Mouse (Mus musculus): Measurements from ENCODE around the gene Slc45a1. TPM values are rescaled to one million over a fixed set of nuclear protein-coding genes. Genes with fewer than 3 reads are reported as not detected.
A peak's percentile ranks its signal among the peaks of the same experiment; 100 is the strongest.

Gene Slc45a1
- 0.06 TPM in 1 of 2 replicates, not detected in the other for polyA plus RNA-seq (2015; fragmentation: Nextera tagmentation; extraction: Ambion mirVana)

GRCm38 (mm10) chr4:150651390-150652277 lies at the start of gene Slc45a1:
TSS of gene Slc45a1 (minus strand) at chr4:150652174.
- peak within 1 kb of the TSS; percentile 14; the same call in 1 of the 2 replicates for H3K4me3 ChIP-seq
- 6% methylated on average over 41 of the region's 41 CpGs for WGBS
- H3K9ac ChIP-seq = no peak within 1 kb of the TSS
- no peak within 1 kb of the TSS for H3K27ac ChIP-seq
- H3K36me3 ChIP-seq = no peaks in the 10 kb centered on the region
- peaks cover 27% of the 10 kb centered on the region for H3K27me3 ChIP-seq
- H3K4me2 ChIP-seq = peak within 1 kb of the TSS; percentile 40
- H3K9me3 ChIP-seq = no peaks in the 10 kb centered on the region
- no peak for ATAC-seq (ENCODE audit: borderline replicate concordance, extremely low read depth, low FRiP score, low TSS enrichment)
- H3K4me1 ChIP-seq = peaks cover 5% of the 10 kb centered on the region

DNA sequence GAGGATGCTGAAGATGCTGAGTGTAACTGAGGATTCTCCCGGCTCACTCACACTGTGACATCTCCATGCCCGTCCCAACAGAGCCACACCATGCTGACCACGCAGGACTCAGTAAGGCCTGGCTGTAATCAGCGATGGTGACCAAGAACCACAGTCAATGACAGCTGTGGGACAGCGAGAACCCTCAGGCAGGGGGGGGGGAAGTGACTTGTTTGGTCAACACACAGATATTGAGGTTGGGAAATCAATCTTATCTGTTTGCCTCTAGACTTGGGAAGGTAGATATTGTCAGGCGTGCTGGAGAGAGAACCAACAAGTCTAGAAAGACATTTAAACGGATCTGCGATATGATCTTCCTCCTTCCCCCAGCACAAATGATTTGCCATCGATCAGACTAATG lies 48.9 kb upstream of the Slc45a1 start:
- no peak for ATAC-seq (ENCODE audit: borderline replicate concordance, extremely low read depth, low FRiP score, low TSS enrichment)
- Histone ChIP-seq H3K27me3 (no peaks in the 10 kb centered on the region), H3K4me2 (no peak overlapping the region), H3K36me3 (no peaks in the 10 kb centered on the region), H3K9ac (no peak overlapping the region), H3K4me3 (no peak overlapping the region), H3K4me1 (peaks cover 5% of the 10 kb centered on the region; the same call in 1 of the 2 replicates), H3K9me3 (no peaks in the 10 kb centered on the region), H3K27ac (no peak overlapping the region)
- 90% methylated on average over 9 of the region's 9 CpGs for WGBS

GRCm38 (mm10) chr4:150694434-150695108 lies 42.6 kb upstream of the Slc45a1 start:
- no peak overlapping the region for H3K4me2 ChIP-seq
- no peaks in the 10 kb centered on the region for H3K36me3 ChIP-seq
- H3K4me1 ChIP-seq = peaks cover 4% of the 10 kb centered on the region; the same call in 1 of the 2 replicates
- no peak overlapping the region for H3K4me3 ChIP-seq
- H3K27me3 ChIP-seq = no peaks in the 10 kb centered on the region
- no peak overlapping the region for H3K27ac ChIP-seq
- no peak for ATAC-seq (ENCODE audit: borderline replicate concordance, extremely low read depth, low FRiP score, low TSS enrichment)
- no peak overlapping the region for H3K9ac ChIP-seq
- no peaks in the 10 kb centered on the region for H3K9me3 ChIP-seq
- 46% methylated on average over 10 of the region's 10 CpGs for WGBS

- WGBS = 69% methylated on average over 10 of the region's 10 CpGs
- Histone ChIP-seq H3K27ac (no peak overlapping the region), H3K9me3 (no peaks in the 10 kb centered on the region), H3K4me2 (no peak overlapping the region), H3K4me1 (peaks cover 4% of the 10 kb centered on the region; the same call in 1 of the 2 replicates), H3K36me3 (no peaks in the 10 kb centered on the region), H3K4me3 (no peak overlapping the region), H3K27me3 (no peaks in the 10 kb centered on the region), H3K9ac (no peak overlapping the region)
- ATAC-seq (ENCODE audit: borderline replicate concordance, extremely low read depth, low FRiP score, low TSS enrichment) = no peak
Measured at GRCm38 (mm10) chr4:150692861-150693403, 41.0 kb upstream of the Slc45a1 start.

DNA sequence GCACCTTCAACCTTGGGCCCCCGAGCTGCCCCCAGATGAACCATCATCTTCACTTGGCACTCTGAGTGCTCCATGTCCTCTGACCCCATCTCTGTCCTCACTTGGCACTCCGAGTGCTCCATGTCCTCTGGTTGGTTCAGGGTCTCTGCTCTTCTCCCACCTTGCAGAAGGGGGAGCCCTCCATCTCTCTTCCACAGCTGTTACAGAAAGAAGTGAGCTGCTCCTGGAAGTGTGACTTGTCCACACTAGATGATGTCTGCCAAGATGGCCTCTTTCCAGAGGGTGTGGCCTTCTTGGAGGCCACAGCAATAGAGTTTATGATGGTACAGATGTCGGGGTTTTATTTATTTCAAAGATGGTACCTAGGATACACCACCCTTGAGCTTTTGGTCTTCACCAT lies 38.8 kb upstream of the Slc45a1 start:
- H3K4me3 ChIP-seq = no peak overlapping the region
- no peaks in the 10 kb centered on the region for H3K9me3 ChIP-seq
- WGBS = 66% methylated on average over 3 of the region's 3 CpGs
- H3K9ac ChIP-seq = no peak overlapping the region
- H3K4me1 ChIP-seq = peaks cover 7% of the 10 kb centered on the region
- H3K27me3 ChIP-seq = no peaks in the 10 kb centered on the region
- no peak overlapping the region for H3K4me2 ChIP-seq
- no peaks in the 10 kb centered on the region for H3K36me3 ChIP-seq
- no peak for ATAC-seq (ENCODE audit: borderline replicate concordance, extremely low read depth, low FRiP score, low TSS enrichment)
- H3K27ac ChIP-seq = no peak overlapping the region

DNA sequence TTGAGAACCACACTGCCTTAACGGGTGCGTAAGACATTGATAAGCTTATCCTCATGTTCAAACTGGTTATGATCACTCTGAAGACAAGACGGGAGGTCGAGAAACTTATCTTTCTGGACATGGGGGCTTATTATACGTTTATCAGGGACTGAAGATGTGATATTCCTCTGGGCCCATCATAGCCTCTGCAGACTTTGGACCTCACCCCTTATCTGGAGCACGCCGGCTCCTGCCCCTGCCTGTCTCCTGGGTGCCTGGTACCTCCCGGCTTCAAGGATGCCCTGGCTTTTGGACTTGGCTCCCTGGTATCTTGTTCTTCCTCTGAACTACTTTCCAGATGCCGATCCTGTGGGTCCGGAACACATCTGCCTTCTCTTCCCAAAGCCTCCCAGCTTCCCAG lies 37.6 kb upstream of the Slc45a1 start:
- Histone ChIP-seq H3K4me2 (no peak overlapping the region), H3K4me1 (peaks cover 12% of the 10 kb centered on the region), H3K27ac (no peak overlapping the region), H3K9ac (no peak overlapping the region), H3K9me3 (no peaks in the 10 kb centered on the region), H3K4me3 (no peak overlapping the region), H3K27me3 (no peaks in the 10 kb centered on the region), H3K36me3 (no peaks in the 10 kb centered on the region)
- WGBS = 86% methylated on average over 10 of the region's 10 CpGs
- no peak for ATAC-seq (ENCODE audit: borderline replicate concordance, extremely low read depth, low FRiP score, low TSS enrichment)

DNA sequence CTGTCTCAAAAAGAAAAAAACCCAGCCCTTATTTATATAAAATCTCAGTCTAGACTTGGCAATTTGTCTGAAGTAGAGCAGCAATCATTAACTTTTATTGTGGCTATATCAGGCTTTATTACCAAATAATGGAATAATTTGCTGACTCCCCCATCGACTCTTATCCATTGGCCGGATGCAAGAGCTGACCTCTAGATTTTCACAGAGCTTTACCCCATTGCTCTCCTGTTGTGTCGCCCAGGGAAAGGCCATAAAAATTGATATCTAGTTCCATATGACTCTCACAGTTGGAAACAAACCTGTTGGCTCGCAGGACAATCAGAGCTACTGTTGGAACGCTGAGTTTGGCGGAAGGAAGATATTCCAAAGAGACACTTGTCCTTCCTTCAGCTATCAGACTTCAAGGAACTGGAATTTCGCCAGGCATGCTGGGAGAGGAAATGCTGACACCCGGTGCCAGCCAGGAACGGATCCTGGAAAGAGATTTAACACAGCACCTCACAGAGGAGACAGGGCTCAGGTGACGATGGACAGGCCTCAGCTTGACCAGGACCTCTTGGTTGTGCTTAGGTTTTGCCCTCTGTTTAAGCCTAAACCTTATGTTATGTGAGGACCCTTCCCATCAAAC lies 35.3 kb upstream of the Slc45a1 start:
- ATAC-seq (ENCODE audit: borderline replicate concordance, extremely low read depth, low FRiP score, low TSS enrichment) = no peak
- no peaks in the 10 kb centered on the region for H3K9me3 ChIP-seq
- WGBS = 48% methylated on average over 10 of the region's 10 CpGs
- H3K4me2 ChIP-seq = no peak overlapping the region
- H3K27me3 ChIP-seq = no peaks in the 10 kb centered on the region
- no peak overlapping the region for H3K4me3 ChIP-seq
- H3K36me3 ChIP-seq = no peaks in the 10 kb centered on the region
- H3K4me1 ChIP-seq = peaks cover 11% of the 10 kb centered on the region
- no peak overlapping the region for H3K27ac ChIP-seq
- no peak overlapping the region for H3K9ac ChIP-seq

DNA sequence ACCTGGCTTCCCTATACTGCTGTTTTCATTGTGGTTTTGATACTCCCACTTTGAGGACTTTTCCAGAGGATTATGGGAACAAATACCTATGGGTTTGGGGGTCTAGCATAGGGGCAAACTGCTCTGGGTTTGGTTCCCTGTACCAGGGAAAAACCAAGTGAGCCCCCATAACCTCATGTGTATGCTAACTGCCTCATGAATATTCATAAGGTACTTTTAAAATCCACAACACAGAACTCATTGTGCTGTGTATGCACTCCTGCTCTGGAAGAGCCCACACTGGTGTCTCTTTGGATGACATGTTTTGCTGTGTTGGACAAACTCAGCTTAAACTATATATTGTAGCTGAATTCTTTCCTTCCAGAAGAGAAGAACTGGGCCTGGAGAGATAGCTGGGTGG lies 34.6 kb upstream of the Slc45a1 start:
- Histone ChIP-seq H3K36me3 (no peaks in the 10 kb centered on the region), H3K4me2 (no peak overlapping the region), H3K9ac (no peak overlapping the region), H3K4me1 (peaks cover 11% of the 10 kb centered on the region), H3K27ac (no peak overlapping the region), H3K4me3 (no peak overlapping the region), H3K9me3 (no peaks in the 10 kb centered on the region), H3K27me3 (no peaks in the 10 kb centered on the region)
- ATAC-seq (ENCODE audit: borderline replicate concordance, extremely low read depth, low FRiP score, low TSS enrichment) = no peak

GRCm38 (mm10) chr4:150685778-150686493 lies 34.0 kb upstream of the Slc45a1 start:
- Histone ChIP-seq H3K4me2 (no peak overlapping the region), H3K27ac (no peak overlapping the region)
- 47% methylated on average over 8 of the region's 8 CpGs for WGBS

GRCm38 (mm10) chr4:150685043-150685777 lies 33.2 kb upstream of the Slc45a1 start:
- no peak for ATAC-seq (ENCODE audit: borderline replicate concordance, extremely low read depth, low FRiP score, low TSS enrichment)
- no peaks in the 10 kb centered on the region for H3K36me3 ChIP-seq
- H3K27me3 ChIP-seq = no peaks in the 10 kb centered on the region
- peaks cover 11% of the 10 kb centered on the region for H3K4me1 ChIP-seq
- H3K27ac ChIP-seq = peak overlapping the region; percentile 65
- 32% methylated on average over 15 of the region's 15 CpGs for WGBS
- H3K4me3 ChIP-seq = no peak overlapping the region
- H3K4me2 ChIP-seq = peak overlapping the region; percentile 35
- no peaks in the 10 kb centered on the region for H3K9me3 ChIP-seq
- no peak overlapping the region for H3K9ac ChIP-seq

More at GRCm38 (mm10) chr4:150685778-150686493, 34.0 kb upstream of the Slc45a1 start:
- Histone ChIP-seq H3K4me3 (no peak overlapping the region), H3K9ac (no peak overlapping the region), H3K4me1 (peaks cover 11% of the 10 kb centered on the region), H3K36me3 (no peaks in the 10 kb centered on the region), H3K27me3 (no peaks in the 10 kb centered on the region), H3K9me3 (no peaks in the 10 kb centered on the region)
- no peak for ATAC-seq (ENCODE audit: borderline replicate concordance, extremely low read depth, low FRiP score, low TSS enrichment)

DNA sequence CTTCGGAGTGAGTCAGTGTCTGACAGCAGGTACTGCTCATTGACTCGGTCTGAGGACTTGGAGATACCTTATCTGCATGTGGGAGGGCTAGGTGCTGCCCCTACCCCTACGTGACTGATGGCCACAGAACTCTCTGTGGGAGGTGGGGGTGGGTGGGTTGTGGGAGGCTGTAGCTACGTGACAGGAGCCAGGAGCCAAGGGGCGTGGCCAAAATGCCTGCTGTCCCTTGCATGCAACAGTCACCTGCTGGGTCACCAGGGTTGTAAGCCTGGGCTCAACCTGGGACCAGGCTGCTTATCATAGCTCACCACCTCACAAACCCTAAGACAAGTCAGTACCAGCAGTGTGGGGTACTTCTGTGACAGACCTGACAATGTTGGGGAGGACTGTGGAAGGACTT lies 28.4 kb upstream of the Slc45a1 start:
- Histone ChIP-seq H3K4me2 (no peak overlapping the region), H3K27me3 (no peaks in the 10 kb centered on the region), H3K4me1 (peaks cover 4% of the 10 kb centered on the region), H3K36me3 (no peaks in the 10 kb centered on the region), H3K4me3 (no peak overlapping the region), H3K27ac (no peak overlapping the region), H3K9ac (no peak overlapping the region), H3K9me3 (no peaks in the 10 kb centered on the region)
- no peak for ATAC-seq (ENCODE audit: borderline replicate concordance, extremely low read depth, low FRiP score, low TSS enrichment)
- 48% methylated on average over 5 of the region's 5 CpGs for WGBS
